Mouse (Mus musculus) yolk sac, embryonic 10.5 days (tissue): ENCODE results near the gene Tlr13.
"Not testable (repeated sequence)": the region's sequence is repeated elsewhere in the genome, so short reads cannot be mapped to it uniquely, and the experiment has no call there.

Source experiments
- DNase-seq: peaks from one replicate; pipeline ENCODE4 v3.0.0-alpha.2; 2017; ENCODE audit warnings: low spot score

The Tlr13 gene

GRCm38 (mm10) chrX:106186713-106187649, 44.0 kb downstream of the Tlr13 start, which contains the start of gene Pgk1:
TSS of gene Pgk1 (plus strand) at chrX:106187100.
- DNase-seq, result peak; percentile 95

GRCm38 (mm10) chrX:106187737-106188136, 44.7 kb downstream of the Tlr13 start:
- peak; percentile 61 for DNase-seq

- no peak for DNase-seq
Observed at GRCm38 (mm10) chrX:106189356-106189755, 46.4 kb downstream of the Tlr13 start.

GRCm38 (mm10) chrX:106190091-106190490, 47.1 kb downstream of the Tlr13 start:
- no peak for DNase-seq

- not testable (repeated sequence) for DNase-seq
Observed at GRCm38 (mm10) chrX:106194361-106194760, 51.4 kb downstream of the Tlr13 start.

- DNase-seq, result no peak
Observed at GRCm38 (mm10) chrX:106197308-106197707, 54.3 kb downstream of the Tlr13 start.

GRCm38 (mm10) chrX:106198904-106199303, 55.9 kb downstream of the Tlr13 start:
- DNase-seq, result no peak

DNA sequence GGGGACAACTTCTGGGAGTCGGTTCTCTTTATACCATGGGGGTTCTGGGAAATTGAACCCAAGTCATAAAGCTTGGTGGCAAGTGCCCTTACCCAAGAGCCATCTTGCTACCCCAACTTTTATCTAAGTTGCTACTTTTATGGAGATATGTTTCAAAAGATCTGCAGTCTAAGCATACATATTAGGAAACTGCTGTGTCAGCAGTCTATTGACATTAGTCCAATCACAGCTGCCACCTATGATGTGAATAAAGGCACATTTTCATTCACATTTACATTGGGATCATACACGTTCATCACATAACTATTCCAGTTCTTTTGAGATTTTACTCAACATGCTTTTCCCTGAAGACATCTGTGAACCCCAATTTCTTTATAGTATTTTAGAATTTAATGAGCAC, 66.1 kb downstream of the Tlr13 start:
- no peak for DNase-seq
